Mouse (Mus musculus): ENCODE data around the gene Clrn3. TPM values are rescaled to one million over a fixed set of nuclear protein-coding genes. Genes with fewer than 3 reads are reported as not detected.

Gene Clrn3
- total and polyA plus RNA-seq, 3 experiments: not detected

- Histone ChIP-seq H3K27me3 (ENCODE audit: control insufficient read depth in 1 of 2, insufficient read depth in 2 of 2, low read length in 2 of 2) (no peaks in the 10 kb centered on the region), H3K9ac (ENCODE audit: control insufficient read depth, low read depth, low read length, poor library complexity, severe bottlenecking) (no peak overlapping the region), H3K4me3 (ENCODE audit: control insufficient read depth in 1 of 2, insufficient read depth in 1 of 2, low read depth in 2 of 2, low read length in 2 of 2) (no peak overlapping the region), H3K27ac (ENCODE audit: control insufficient read depth, low read depth, low read length) (no peak overlapping the region), H3K36me3 (ENCODE audit: control insufficient read depth in 1 of 2, insufficient read depth in 2 of 2, low read length in 2 of 2) (peaks cover 0 to 12% of the 10 kb centered on the region in 2 experiments; a peak in 3 of 4 replicates), H3K9me3 (replicated peaks; ENCODE audit: insufficient read depth, low read length) (no peaks in the 10 kb centered on the region), H3K4me1 (ENCODE audit: control insufficient read depth in 1 of 2, insufficient read depth in 2 of 2, low read length in 2 of 2) (peaks cover 0 to 15% of the 10 kb centered on the region in 2 experiments), H3K79me2 (ENCODE audit: control insufficient read depth, insufficient read depth, low read length, poor library complexity) (no peaks in the 10 kb centered on the region)
- TF ChIP-seq EP300 (IDR thresholded peaks at IDR 0.05; ENCODE audit: low read depth in 1 of 2, low read length in 2 of 2) (no peak), RAD21 (IDR thresholded peaks at IDR 0.05; ENCODE audit: low read depth, low read length) (no peak), KAT2A (conservative IDR thresholded peaks at IDR 0.05; ENCODE audit: low read depth, low read length) (no peak), MEF2A (IDR thresholded peaks at IDR 0.05; ENCODE audit: extremely low read depth, insufficient replicate concordance, low read depth, low read length, poor library complexity, severe bottlenecking) (no peak), JUND (IDR thresholded peaks at IDR 0.05; ENCODE audit: low read depth, low read length) (no peak), E2F4 (IDR thresholded peaks at IDR 0.05; ENCODE audit: borderline replicate concordance, low read depth, low read length) (no peak), MAZ (IDR thresholded peaks at IDR 0.05; ENCODE audit: low read depth, low read length) (no peak), UBTF (IDR thresholded peaks at IDR 0.05; ENCODE audit: borderline replicate concordance, insufficient read depth, low read depth, low read length) (no peak), TBP (IDR thresholded peaks at IDR 0.05; ENCODE audit: low read depth, low read length) (no peak), NRF1 (IDR thresholded peaks at IDR 0.05; ENCODE audit: insufficient read depth, low read depth, low read length, poor library complexity, severe bottlenecking) (no peak), HCFC1 (IDR thresholded peaks at IDR 0.05; ENCODE audit: low read depth, low read length) (no peak), SMC3 (IDR thresholded peaks at IDR 0.05; ENCODE audit: low read depth, low read length) (no peak), CHD1 (IDR thresholded peaks at IDR 0.05; ENCODE audit: low read depth, low read length) (no peak), NELFE (IDR thresholded peaks at IDR 0.05; ENCODE audit: low read depth, low read length) (no peak), CHD2 (IDR thresholded peaks at IDR 0.05; ENCODE audit: low read length) (no peak), ZMIZ1 (IDR thresholded peaks at IDR 0.05; ENCODE audit: low read depth, low read length) (no peak), RCOR1 (IDR thresholded peaks at IDR 0.05; ENCODE audit: low read depth, low read length) (no peak)
- DNase-seq (ENCODE audit: low read depth, low spot score): peak; percentile 26
Observed at GRCm38 (mm10) chr7:135556663-135557402, 28.4 kb upstream of the Clrn3 start.

- H3K9ac ChIP-seq (ENCODE audit: control insufficient read depth, low read depth, low read length, poor library complexity, severe bottlenecking): no peak overlapping the region
- TF ChIP-seq RCOR1 (IDR thresholded peaks at IDR 0.05; ENCODE audit: low read depth, low read length) (no peak), E2F4 (IDR thresholded peaks at IDR 0.05; ENCODE audit: borderline replicate concordance, low read depth, low read length) (no peak), POLR2AphosphoS5 (IDR thresholded peaks at IDR 0.05; ENCODE audit: borderline replicate concordance, low read depth, low read length) (no peak), USF1 (IDR thresholded peaks at IDR 0.05; ENCODE audit: low read depth, low read length) (no peak), POLR2AphosphoS2 (IDR thresholded peaks at IDR 0.05; ENCODE audit: low read length) (no peak)
- H3K9me3 ChIP-seq (replicated peaks; ENCODE audit: insufficient read depth, low read length): no peaks in the 10 kb centered on the region
- no peak overlapping the region for H3K27ac ChIP-seq (ENCODE audit: control insufficient read depth, low read depth, low read length)
- H3K4me1 ChIP-seq (ENCODE audit: control insufficient read depth in 1 of 2, insufficient read depth in 2 of 2, low read length in 2 of 2): peaks cover 0 to 15% of the 10 kb centered on the region in 2 experiments
- H3K36me3 ChIP-seq (ENCODE audit: control insufficient read depth in 1 of 2, insufficient read depth in 2 of 2, low read length in 2 of 2): peaks cover 0 to 12% of the 10 kb centered on the region in 2 experiments; a peak in 3 of 4 replicates
- H3K79me2 ChIP-seq (ENCODE audit: control insufficient read depth, insufficient read depth, low read length, poor library complexity): no peaks in the 10 kb centered on the region
- H3K4me3 ChIP-seq (ENCODE audit: control insufficient read depth in 1 of 2, insufficient read depth in 1 of 2, low read depth in 2 of 2, low read length in 2 of 2): no peak overlapping the region
- no peaks in the 10 kb centered on the region for H3K27me3 ChIP-seq (ENCODE audit: control insufficient read depth in 1 of 2, insufficient read depth in 2 of 2, low read length in 2 of 2)
- peak; percentile 33 for DNase-seq (ENCODE audit: low read depth, low spot score)
Observed at GRCm38 (mm10) chr7:135553550-135553949, 25.1 kb upstream of the Clrn3 start.

Data from MEL (cell line).